Mouse (Mus musculus): ENCODE results near the gene Grin3b. TPM values are rescaled to one million over a fixed set of nuclear protein-coding genes. Genes with fewer than 3 reads are reported as not detected.

Gene Grin3b
- polyA plus RNA-seq, 2 experiments, result 0.01 to 0.13 TPM

DNA sequence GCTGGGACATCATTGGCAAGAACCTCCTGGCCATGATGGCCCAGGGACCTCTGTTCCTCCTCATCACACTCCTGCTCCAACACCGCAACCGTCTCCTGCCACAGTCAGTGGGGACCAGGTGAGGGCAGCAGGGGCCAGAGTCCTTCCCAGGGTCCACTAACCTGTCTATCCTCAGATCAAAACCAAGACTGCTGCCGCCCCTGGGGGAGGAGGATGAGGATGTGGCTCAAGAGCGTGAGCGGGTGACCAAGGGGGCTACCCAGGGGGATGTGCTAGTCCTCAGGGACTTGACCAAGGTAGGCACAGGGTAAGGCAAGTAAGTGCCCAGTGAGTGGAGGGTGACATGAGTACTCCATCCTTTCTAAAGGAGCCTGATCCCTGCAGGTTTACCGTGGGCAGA, 41.2 kb downstream of the Grin3b start:
- H3K27ac ChIP-seq, result no peak overlapping the region
- H3K4me1 ChIP-seq (replicated peaks; ENCODE audit: control insufficient read depth in 2 of 2, insufficient read depth in 2 of 2, low read length in 1 of 2), result peaks cover under 1 to 5% of the 10 kb centered on the region in 2 experiments; a peak in 2 of 4 replicates
- DNase-seq (ENCODE audit: low read depth in 3 of 3, low spot score in 3 of 3), result no peak
- no peak overlapping the region for H3K4me3 ChIP-seq (ENCODE audit: insufficient read depth in 1 of 2, low read depth in 2 of 2, low read length in 2 of 2)
- H3K36me3 ChIP-seq (replicated peaks; ENCODE audit: control insufficient read depth, insufficient read depth, low read depth), result peaks cover 67% of the 10 kb centered on the region
- H3K4me2 ChIP-seq (ENCODE audit: low read depth), result no peak overlapping the region
- no peak for TF ChIP-seq CTCF (IDR thresholded peaks at IDR 0.05; ENCODE audit: low read depth)
- TF ChIP-seq EP300 (IDR thresholded peaks at IDR 0.05; ENCODE audit: low read depth), result no peak
- H3K9me3 ChIP-seq (ENCODE audit: control insufficient read depth, low read length), result peaks cover 15% of the 10 kb centered on the region
- 86% methylated on average over 6 of the region's 6 CpGs for WGBS (ENCODE audit: insufficient replicate concordance)
- H3K9ac ChIP-seq (replicated peaks), result no peak overlapping the region
- ATAC-seq (ENCODE audit: insufficient read depth), result no peak
- no peaks in the 10 kb centered on the region for H3K27me3 ChIP-seq (ENCODE audit: control insufficient read depth, insufficient read depth, low read length)

DNA sequence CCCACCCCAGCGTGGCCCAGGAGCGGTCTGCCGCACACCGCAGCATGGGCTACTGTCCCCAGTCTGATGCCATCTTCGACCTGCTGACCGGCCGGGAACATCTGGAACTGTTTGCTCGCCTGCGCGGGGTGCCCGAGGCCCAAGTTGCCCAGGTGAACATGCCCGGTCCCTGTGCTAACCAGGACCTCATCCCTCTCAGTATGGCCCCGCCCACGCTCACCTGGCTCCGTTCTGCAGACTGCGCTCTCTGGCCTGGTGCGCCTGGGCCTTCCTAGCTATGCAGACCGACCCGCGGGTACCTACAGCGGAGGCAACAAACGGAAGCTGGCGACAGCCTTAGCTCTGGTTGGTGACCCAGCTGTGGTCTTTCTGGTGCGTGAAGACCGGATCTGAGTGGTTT, 43.1 kb downstream of the Grin3b start:
- ATAC-seq (ENCODE audit: insufficient read depth), result no peak

DNA sequence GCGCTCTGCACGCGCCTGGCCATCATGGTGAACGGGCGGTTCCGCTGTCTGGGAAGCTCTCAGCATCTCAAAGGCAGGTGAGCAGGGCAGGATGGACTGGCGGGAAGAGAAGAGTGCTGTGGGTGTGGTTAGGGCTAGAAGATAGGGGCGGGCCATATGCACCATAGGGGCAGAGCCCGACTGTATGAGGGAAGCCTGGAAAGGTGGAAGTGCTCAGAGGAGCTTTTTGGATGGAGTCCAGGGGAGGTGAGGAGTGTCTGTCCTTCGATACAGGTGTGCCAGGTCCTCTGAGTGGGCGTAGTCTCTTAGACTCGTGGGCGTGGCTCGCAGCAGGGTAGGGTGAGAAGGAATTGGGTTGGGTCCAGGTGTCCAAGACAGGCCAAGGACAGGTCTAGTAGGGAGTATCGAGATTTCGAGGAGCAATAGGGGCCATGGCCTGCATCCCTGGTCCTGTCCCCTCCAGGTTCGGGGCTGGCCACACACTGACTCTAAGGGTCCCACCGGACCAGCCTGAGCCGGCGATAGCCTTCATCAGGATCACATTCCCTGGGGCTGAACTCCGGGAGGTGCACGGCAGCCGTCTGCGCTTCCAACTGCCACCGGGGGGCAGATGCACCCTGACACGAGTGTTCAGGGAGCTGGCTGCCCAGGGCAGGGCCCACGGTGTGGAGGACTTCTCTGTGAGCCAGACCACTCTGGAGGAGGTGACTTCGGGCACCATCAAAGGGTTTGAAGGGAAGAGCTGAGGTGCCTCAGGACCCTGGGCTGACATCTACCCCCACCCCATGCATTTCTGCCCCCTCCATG, 44.2 kb downstream of the Grin3b start:
- no peak overlapping the region for H3K27ac ChIP-seq
- H3K4me1 ChIP-seq (replicated peaks; ENCODE audit: control insufficient read depth in 2 of 2, insufficient read depth in 2 of 2, low read length in 1 of 2), result peaks cover 18 to 19% of the 10 kb centered on the region in 2 experiments
- DNase-seq (ENCODE audit: low read depth in 3 of 3, low spot score in 3 of 3) (no peak), ATAC-seq (ENCODE audit: insufficient read depth) (no peak)
- no peaks in the 10 kb centered on the region for H3K27me3 ChIP-seq (ENCODE audit: control insufficient read depth, insufficient read depth, low read length)
- peaks cover 15% of the 10 kb centered on the region for H3K9me3 ChIP-seq (ENCODE audit: control insufficient read depth, low read length)
- H3K9ac ChIP-seq (replicated peaks), result no peak overlapping the region
- peaks cover 41% of the 10 kb centered on the region for H3K36me3 ChIP-seq (replicated peaks; ENCODE audit: control insufficient read depth, insufficient read depth, low read depth)
- TF ChIP-seq CTCF (IDR thresholded peaks at IDR 0.05; ENCODE audit: low read depth) (peak; percentile 61), EP300 (IDR thresholded peaks at IDR 0.05; ENCODE audit: low read depth) (no peak)
- H3K4me2 ChIP-seq (ENCODE audit: low read depth), result no peak overlapping the region
- WGBS (ENCODE audit: insufficient replicate concordance), result 69% methylated on average over 28 of the region's 28 CpGs
- no peak overlapping the region for H3K4me3 ChIP-seq (ENCODE audit: insufficient read depth in 1 of 2, low read depth in 2 of 2, low read length in 2 of 2)

More for the DNA sequence above, 43.1 kb downstream of the Grin3b start:
- no peak for DNase-seq (ENCODE audit: low read depth in 3 of 3, low spot score in 3 of 3)
- WGBS (ENCODE audit: insufficient replicate concordance), result 77% methylated on average over 25 of the region's 25 CpGs
- no peak for TF ChIP-seq CTCF (IDR thresholded peaks at IDR 0.05; ENCODE audit: low read depth)
- TF ChIP-seq EP300 (IDR thresholded peaks at IDR 0.05; ENCODE audit: low read depth), result no peak
- Histone ChIP-seq H3K27ac (no peak overlapping the region), H3K27me3 (ENCODE audit: control insufficient read depth, insufficient read depth, low read length) (no peaks in the 10 kb centered on the region), H3K9me3 (ENCODE audit: control insufficient read depth, low read length) (peaks cover 15% of the 10 kb centered on the region), H3K4me3 (ENCODE audit: insufficient read depth in 1 of 2, low read depth in 2 of 2, low read length in 2 of 2) (no peak overlapping the region), H3K4me1 (replicated peaks; ENCODE audit: control insufficient read depth in 2 of 2, insufficient read depth in 2 of 2, low read length in 1 of 2) (peaks cover 8 to 11% of the 10 kb centered on the region in 2 experiments), H3K36me3 (replicated peaks; ENCODE audit: control insufficient read depth, insufficient read depth, low read depth) (peaks cover 52% of the 10 kb centered on the region), H3K4me2 (ENCODE audit: low read depth) (no peak overlapping the region), H3K9ac (replicated peaks) (no peak overlapping the region)

DNA sequence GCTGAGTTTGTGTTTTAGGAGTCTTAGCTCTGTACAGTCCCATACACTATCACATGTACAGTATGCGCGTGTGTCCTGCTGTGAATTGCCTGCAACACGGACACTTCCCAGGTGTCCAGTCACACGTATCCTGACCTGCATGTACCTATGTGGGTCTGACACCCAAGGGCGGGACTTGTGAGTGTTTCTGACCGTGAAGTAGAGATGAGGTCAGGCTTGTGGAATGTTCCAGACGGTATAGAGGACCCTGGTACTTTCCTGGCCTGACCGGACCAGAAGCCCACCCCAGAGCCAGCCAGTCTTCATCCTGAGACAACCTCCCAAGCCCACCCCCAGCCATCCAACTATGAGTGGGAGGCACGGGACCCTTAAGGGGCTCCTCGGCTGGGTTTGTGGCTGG, 45.1 kb downstream of the Grin3b start:
- WGBS (ENCODE audit: insufficient replicate concordance), result 86% methylated on average over 10 of the region's 10 CpGs
- Histone ChIP-seq H3K4me2 (ENCODE audit: low read depth) (no peak overlapping the region), H3K27ac (no peak overlapping the region), H3K4me3 (ENCODE audit: insufficient read depth in 1 of 2, low read depth in 2 of 2, low read length in 2 of 2) (no peak overlapping the region), H3K27me3 (ENCODE audit: control insufficient read depth, insufficient read depth, low read length) (no peaks in the 10 kb centered on the region), H3K9ac (replicated peaks) (no peak overlapping the region), H3K4me1 (replicated peaks; ENCODE audit: control insufficient read depth in 2 of 2, insufficient read depth in 2 of 2, low read length in 1 of 2) (peaks cover 18 to 20% of the 10 kb centered on the region in 2 experiments), H3K9me3 (ENCODE audit: control insufficient read depth, low read length) (peaks cover 7% of the 10 kb centered on the region), H3K36me3 (replicated peaks; ENCODE audit: control insufficient read depth, insufficient read depth, low read depth) (peaks cover 32% of the 10 kb centered on the region)
- no peak for DNase-seq (ENCODE audit: low read depth in 3 of 3, low spot score in 3 of 3)
- TF ChIP-seq EP300 (IDR thresholded peaks at IDR 0.05; ENCODE audit: low read depth) (no peak), CTCF (IDR thresholded peaks at IDR 0.05; ENCODE audit: low read depth) (no peak)
- no peak for ATAC-seq (ENCODE audit: insufficient read depth)

DNA sequence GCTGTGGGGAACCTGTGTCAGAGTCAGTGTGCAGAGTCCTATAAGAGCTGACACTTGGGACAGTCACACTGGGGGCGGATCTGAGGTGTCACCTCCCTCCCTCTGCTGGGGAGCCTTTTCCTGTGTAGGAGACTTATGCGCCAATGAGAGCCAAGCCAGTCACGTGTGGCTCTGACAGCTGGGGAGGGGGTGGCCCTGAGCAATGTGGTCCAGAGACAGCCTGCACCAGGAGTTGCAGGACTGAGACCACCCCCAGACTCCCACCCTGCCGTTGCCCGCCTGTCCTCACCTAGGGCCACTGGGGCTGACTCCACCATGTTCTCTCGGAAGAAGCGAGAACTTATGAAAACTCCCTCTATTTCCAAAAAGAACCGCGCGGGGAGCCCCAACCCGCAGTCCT, 46.0 kb downstream of the Grin3b start, which contains the start of gene Arhgap45:
Gene Arhgap45, plus strand, starts transcription at position 143 of the 400 bp plus-strand sequence.
- Histone ChIP-seq H3K27ac (peak within 1 kb of the TSS; percentile 68), H3K4me3 (ENCODE audit: insufficient read depth in 1 of 2, low read depth in 2 of 2, low read length in 2 of 2) (peak within 1 kb of the TSS; percentile 51 to 61), H3K9me3 (ENCODE audit: control insufficient read depth, low read length) (no peaks in the 10 kb centered on the region), H3K4me1 (replicated peaks; ENCODE audit: control insufficient read depth in 2 of 2, insufficient read depth in 2 of 2, low read length in 1 of 2) (peaks cover 18 to 20% of the 10 kb centered on the region in 2 experiments), H3K36me3 (replicated peaks; ENCODE audit: control insufficient read depth, insufficient read depth, low read depth) (peaks cover 23% of the 10 kb centered on the region), H3K9ac (replicated peaks) (peak within 1 kb of the TSS; percentile 77), H3K27me3 (ENCODE audit: control insufficient read depth, insufficient read depth, low read length) (no peaks in the 10 kb centered on the region), H3K4me2 (ENCODE audit: low read depth) (peak within 1 kb of the TSS; percentile 81)
- 12% methylated on average over 11 of the region's 11 CpGs for WGBS (ENCODE audit: insufficient replicate concordance)
- DNase-seq (ENCODE audit: low read depth in 3 of 3, low spot score in 3 of 3) (peak; percentile 51 to 70 (median 59)), ATAC-seq (ENCODE audit: insufficient read depth) (peak; percentile 73)
- TF ChIP-seq EP300 (IDR thresholded peaks at IDR 0.05; ENCODE audit: low read depth) (no peak), CTCF (IDR thresholded peaks at IDR 0.05; ENCODE audit: low read depth) (no peak; the same call in 1 of the 2 replicates)

Data from liver, embryonic 14.5 days (tissue).